Mouse (Mus musculus) myocyte (in vitro differentiated cells): Measurements from ENCODE around the gene Golga5.

Experiments
- MAX ChIP-seq: IDR thresholded peaks from one replicate; pipeline ENCODE4 v1.6.1; 2011; ENCODE audit warnings: low read depth, mild to moderate bottlenecking, control low read depth
- POLR2A ChIP-seq: IDR thresholded peaks from one replicate; pipeline ENCODE4 v1.6.1; 2011; ENCODE audit warnings: low read depth, mild to moderate bottlenecking, control low read depth, moderate library complexity; ENCODE audit not compliant: insufficient read length
- SRF ChIP-seq: IDR thresholded peaks from one replicate; pipeline ENCODE4 v1.6.1; 2011; ENCODE audit warnings: low read depth; ENCODE audit not compliant: control insufficient read depth, insufficient read length
- TCF12 ChIP-seq: IDR thresholded peaks from one replicate; pipeline ENCODE4 v1.6.1; 2011; ENCODE audit warnings: mild to moderate bottlenecking, control low read depth; ENCODE audit not compliant: poor library complexity, insufficient read depth, severe bottlenecking
- TCF3 ChIP-seq: IDR thresholded peaks from one replicate; pipeline ENCODE4 v1.6.1; 2011; ENCODE audit warnings: low read depth, control low read depth; ENCODE audit not compliant: insufficient read length

DNA sequence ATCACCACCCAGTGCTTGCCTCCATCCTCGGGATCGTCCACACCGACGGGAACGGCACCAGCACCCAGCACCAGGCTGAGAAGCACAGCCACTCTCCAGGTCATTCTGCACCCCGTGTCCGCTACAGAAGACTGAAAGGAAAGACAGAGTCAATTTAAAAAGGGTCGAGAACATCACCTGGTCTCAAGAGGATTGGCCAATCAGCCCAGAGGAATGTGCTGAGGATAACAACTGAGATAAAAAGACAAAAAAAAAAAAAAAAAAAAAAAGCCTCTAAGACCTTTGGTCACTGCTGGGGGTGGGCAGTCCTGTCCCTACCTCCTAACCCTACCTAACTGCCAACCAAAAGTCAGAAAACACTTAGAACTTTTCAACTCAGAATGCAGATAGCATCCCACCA, 45.3 kb upstream of the Golga5 start:
- TF ChIP-seq SRF (no peak), TCF12 (no peak), MAX (no peak), POLR2A (no peak), TCF3 (no peak)
